Mouse (Mus musculus): ENCODE results near the gene Igsf3.

Gene Igsf3

GRCm38 (mm10) chr3:101377256-101378024 lies 557 bp downstream of the Igsf3 start:
- no peak for DNase-seq

GRCm38 (mm10) chr3:101378102-101378501 lies 1.2 kb downstream of the Igsf3 start:
- peak in 1 of 2 experiments; percentile 31 for DNase-seq

GRCm38 (mm10) chr3:101379789-101380188 lies 2.9 kb downstream of the Igsf3 start:
- peak in 1 of 2 experiments; percentile 30 for DNase-seq

- no peak for DNase-seq
Observed at GRCm38 (mm10) chr3:101381691-101382090, 4.8 kb downstream of the Igsf3 start.

GRCm38 (mm10) chr3:101382751-101383150 lies 5.9 kb downstream of the Igsf3 start:
- DNase-seq: no peak

GRCm38 (mm10) chr3:101386430-101387016 lies 9.6 kb downstream of the Igsf3 start:
- DNase-seq: no peak

- no peak for DNase-seq
Observed at GRCm38 (mm10) chr3:101387849-101388248, 11.0 kb downstream of the Igsf3 start.

GRCm38 (mm10) chr3:101389566-101389965 lies 12.7 kb downstream of the Igsf3 start:
- DNase-seq: no peak

GRCm38 (mm10) chr3:101390472-101390871 lies 13.6 kb downstream of the Igsf3 start:
- DNase-seq: no peak

- peak; percentile 52 to 79 for DNase-seq
Observed at GRCm38 (mm10) chr3:101391991-101392390, 15.1 kb downstream of the Igsf3 start.

GRCm38 (mm10) chr3:101393103-101393644 lies 16.3 kb downstream of the Igsf3 start:
- no peak for DNase-seq

GRCm38 (mm10) chr3:101393659-101394539 lies 17.0 kb downstream of the Igsf3 start:
- DNase-seq: no peak

- peak in 1 of 2 experiments; percentile 56 for DNase-seq
Observed at GRCm38 (mm10) chr3:101395341-101395740, 18.5 kb downstream of the Igsf3 start.

GRCm38 (mm10) chr3:101396061-101396460 lies 19.2 kb downstream of the Igsf3 start:
- DNase-seq: no peak

- no peak for DNase-seq
Observed at GRCm38 (mm10) chr3:101396726-101397263, 19.9 kb downstream of the Igsf3 start.

GRCm38 (mm10) chr3:101397422-101397821 lies 20.5 kb downstream of the Igsf3 start:
- no peak for DNase-seq

- DNase-seq: no peak
Observed at GRCm38 (mm10) chr3:101398071-101398786, 21.3 kb downstream of the Igsf3 start.

- DNase-seq: no peak
Observed at GRCm38 (mm10) chr3:101398877-101399276, 22.0 kb downstream of the Igsf3 start.

GRCm38 (mm10) chr3:101401501-101401900 lies 24.6 kb downstream of the Igsf3 start:
- DNase-seq: peak; percentile 34 to 41

GRCm38 (mm10) chr3:101404620-101405415 lies 27.9 kb downstream of the Igsf3 start:
- DNase-seq: no peak

- DNase-seq: no peak
Observed at GRCm38 (mm10) chr3:101405495-101405894, 28.6 kb downstream of the Igsf3 start.
